Mouse (Mus musculus) brain, embryonic 14.5 days (tissue): ENCODE measurements at regions not wholly inside any gene's neighbourhood (a gene's known extent, or its start where the extent isn't known, plus 50 kb on each side); places are given as distances from the start of the nearest gene placed in this dataset.

ENCODE experiments used
- CTCF ChIP-seq: fragments of 200-500 bp; IDR thresholded peaks from 2 replicates; pipeline ENCODE4 v1.5.1; 2012; ENCODE audit warnings: inconsistent platforms, mild to moderate bottlenecking, moderate library complexity, borderline replicate concordance; ENCODE audit not compliant: insufficient read depth, insufficient read length; ENCODE audit errors: extremely low read depth
- POLR2A ChIP-seq: fragments of 200-500 bp; IDR thresholded peaks from 2 replicates; pipeline ENCODE4 v1.6.1; 2012; ENCODE audit warnings: mild to moderate bottlenecking, inconsistent platforms, borderline replicate concordance; ENCODE audit not compliant: poor library complexity, insufficient read depth, insufficient read length, severe bottlenecking; ENCODE audit errors: extremely low read depth

- no peak for TF ChIP-seq POLR2A
- no peak for TF ChIP-seq CTCF
These were observed 108.8 kb downstream of the Atp23 start for GRCm38 (mm10) chr10:126792371-126792835.
